Mouse (Mus musculus) layer of hippocampus, postnatal 14 days (tissue): ENCODE data around the gene Tmem140. TPM values are rescaled to one million over a fixed set of nuclear protein-coding genes. Genes with fewer than 3 reads are reported as not detected.

Experiments used
- DNase-seq, 2 experiments: peaks; one replicate each; pipeline ENCODE4 v3.0.0; 2021 to 2022; ENCODE audit warnings: low spot score in 2 of 2, mixed read lengths in 1 of 2
- long read RNA-seq, 2 experiments: library from polyadenylated mRNA; stranded (forward); transcript quantifications; one replicate each; pipeline ENCODE4 v2.0.0; 2021
- total RNA-seq, 2 experiments: library from RNA; stranded (reverse); gene quantifications; 2 replicates each; pipeline ENCODE4 v1.2.3; 2021

The Tmem140 gene
- total RNA-seq: 1 to 10 TPM; 1.9 to 2.7 TPM
- long read RNA-seq, experiment 1, partial matches to known transcripts: 0 of 4 reads
- long read RNA-seq, experiment 1, other reads (novel, unspliced or antisense): 0 of 4 reads
- long read RNA-seq, experiment 2, partial matches to known transcripts: 0 of 2 reads
- long read RNA-seq, experiment 2, other reads (novel, unspliced or antisense): 0 of 2 reads

DNA sequence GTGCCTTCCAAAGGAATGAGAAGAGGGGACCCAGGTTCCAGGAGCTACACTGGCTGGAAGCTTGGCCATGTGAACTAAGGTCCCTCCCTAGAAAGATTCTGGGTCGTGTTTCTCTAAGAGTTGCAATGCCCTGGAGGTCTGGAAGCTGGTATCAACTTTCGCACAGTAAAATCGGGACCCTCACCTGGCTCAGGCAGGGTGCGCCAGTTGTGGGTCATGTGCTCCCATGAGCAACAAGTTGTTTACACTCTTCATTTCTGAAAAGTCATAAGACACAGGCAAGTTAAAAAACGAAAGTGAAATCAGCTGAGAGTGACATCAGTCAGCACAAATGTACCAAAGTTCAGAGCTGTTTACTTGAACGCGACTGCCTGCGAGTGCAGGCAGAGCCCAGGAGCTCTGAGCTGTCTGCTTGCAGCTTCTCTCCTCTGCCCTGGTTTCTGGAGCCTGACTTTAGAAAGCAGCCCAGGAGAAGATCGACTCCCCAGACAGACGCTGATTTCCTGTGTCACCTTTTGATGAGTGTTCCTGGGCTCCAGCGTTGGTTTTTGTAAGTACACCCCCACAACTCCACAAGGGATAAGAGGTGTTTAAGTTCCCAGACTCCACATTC, at the start of gene Tmem140:
Tmem140 (plus strand) TSS at position 356 of the 613 bp plus-strand sequence.
- no peak for DNase-seq

DNA sequence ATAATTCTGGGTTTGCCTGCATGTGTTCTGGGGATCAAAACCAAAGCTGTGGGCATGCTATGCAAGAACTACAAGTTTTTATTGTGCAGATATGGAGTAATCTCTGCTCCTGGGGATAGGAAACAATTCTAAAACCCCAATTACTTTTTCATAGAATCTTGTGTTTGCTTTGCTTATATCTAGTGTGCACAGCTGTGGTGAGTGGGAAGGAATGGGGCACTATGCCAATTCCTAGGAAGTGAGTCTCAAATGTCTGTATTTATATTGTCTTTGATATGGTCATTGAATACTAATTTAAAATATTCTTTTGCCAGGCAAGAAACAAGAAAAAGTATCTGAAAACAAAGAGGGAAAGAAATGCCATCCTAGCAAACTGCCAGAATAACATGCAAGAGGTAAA, 38.5 kb upstream of the Tmem140 start:
- peak in 1 of 2 experiments; percentile 1 for DNase-seq

DNA sequence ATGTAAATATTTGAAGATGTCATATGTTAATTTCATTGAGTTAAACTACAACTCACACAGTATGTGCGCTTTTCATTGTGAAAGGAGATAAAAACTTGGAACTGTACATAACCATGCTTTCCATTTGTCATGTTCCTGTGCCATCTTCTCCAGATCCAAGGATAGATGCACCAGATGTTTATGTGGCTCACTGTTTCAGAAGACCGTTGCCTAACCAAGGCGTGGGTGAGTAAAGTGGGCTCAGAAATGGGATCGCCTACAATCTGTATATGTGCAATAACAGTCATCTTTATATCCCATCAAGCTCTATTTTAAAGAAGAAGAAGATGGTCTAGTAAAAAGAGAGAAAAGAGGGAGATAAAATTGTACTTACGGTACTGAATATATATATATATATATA, 30.6 kb upstream of the Tmem140 start:
- DNase-seq: no peak

GRCm38 (mm10) chr6:34861546-34862053, 1.3 kb upstream of the Tmem140 start:
- DNase-seq: no peak

GRCm38 (mm10) chr6:34862381-34862780, 565 bp upstream of the Tmem140 start:
- no peak for DNase-seq

GRCm38 (mm10) chr6:34863786-34864514, 1.0 kb downstream of the Tmem140 start:
- no peak for DNase-seq

- no peak for DNase-seq
Observed at GRCm38 (mm10) chr6:34865213-34865612, 2.3 kb downstream of the Tmem140 start.

GRCm38 (mm10) chr6:34865711-34866593, 3.0 kb downstream of the Tmem140 start:
- DNase-seq: no peak

GRCm38 (mm10) chr6:34866786-34867185, 3.8 kb downstream of the Tmem140 start:
- DNase-seq: no peak

GRCm38 (mm10) chr6:34867301-34867994, 4.5 kb downstream of the Tmem140 start:
- no peak for DNase-seq

- no peak for DNase-seq
Observed at GRCm38 (mm10) chr6:34867995-34868350, 5.0 kb downstream of the Tmem140 start.

GRCm38 (mm10) chr6:34868507-34869217, 5.7 kb downstream of the Tmem140 start:
- DNase-seq: no peak

DNA sequence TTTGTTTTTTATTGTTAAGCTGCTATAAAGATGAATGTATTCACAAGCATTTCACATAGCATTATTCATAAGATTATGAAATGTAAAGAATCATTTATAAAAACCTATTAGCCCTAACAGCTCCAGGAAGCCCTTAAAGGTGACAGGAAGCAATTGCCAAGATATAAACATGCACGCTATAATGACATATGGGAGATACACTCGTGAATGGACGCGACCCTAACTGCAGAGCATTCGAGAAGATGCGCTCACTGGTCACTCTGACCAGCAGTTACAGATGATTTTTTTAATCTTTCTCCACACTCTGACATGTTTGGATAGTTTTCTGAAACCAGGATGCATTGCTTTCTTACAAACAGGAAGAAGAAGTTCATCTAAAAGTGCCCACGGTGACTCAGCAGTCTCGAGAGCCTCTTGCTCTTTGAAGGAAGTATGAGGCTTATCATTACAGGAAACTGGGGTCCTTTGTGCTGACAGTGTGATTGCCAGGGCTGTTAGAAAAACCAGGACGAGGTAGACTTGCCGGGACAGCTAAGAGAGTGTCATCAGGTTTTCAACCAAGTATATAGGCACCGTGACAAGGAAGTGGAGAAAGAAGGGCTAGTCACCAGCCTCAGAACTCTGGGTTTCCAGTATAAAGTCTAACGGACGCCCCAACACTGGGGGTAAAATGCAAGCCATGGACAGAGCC, 6.4 kb downstream of the Tmem140 start:
- DNase-seq: no peak

- DNase-seq: no peak
Observed at GRCm38 (mm10) chr6:34870136-34870535, 7.2 kb downstream of the Tmem140 start.

GRCm38 (mm10) chr6:34870724-34871123, 7.8 kb downstream of the Tmem140 start:
- DNase-seq: no peak

DNA sequence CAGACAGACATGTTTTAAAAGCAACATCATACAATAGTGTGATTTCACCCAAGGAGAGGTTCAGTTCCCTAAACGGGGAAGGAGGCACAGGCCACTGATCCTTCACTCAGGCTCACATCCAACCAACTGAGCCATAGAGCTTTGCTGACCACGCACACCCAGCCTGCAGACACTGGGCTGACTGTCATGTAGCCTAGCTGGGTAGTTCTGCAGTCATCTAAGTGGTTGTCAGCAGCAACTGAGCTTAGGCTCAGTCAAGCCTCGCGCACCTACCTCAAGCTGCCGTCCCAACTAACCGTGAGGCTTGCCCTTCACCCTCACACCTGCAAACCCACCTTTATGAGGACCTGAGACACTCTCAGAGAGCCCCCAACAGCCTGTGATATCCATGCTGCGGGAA, 9.0 kb downstream of the Tmem140 start:
- DNase-seq: no peak

- DNase-seq: no peak
Observed at GRCm38 (mm10) chr6:34872871-34873270, 9.9 kb downstream of the Tmem140 start.

- no peak for DNase-seq
Observed at GRCm38 (mm10) chr6:34874101-34874921, 11.4 kb downstream of the Tmem140 start.
